Mouse (Mus musculus): Measurements from ENCODE around the gene Sec63.

The Sec63 gene

GRCm38 (mm10) chr10:42862806-42863205, 101.5 kb downstream of the Sec63 start:
- DNase-seq (ENCODE audit: low read depth, low spot score), result no peak

- DNase-seq (ENCODE audit: low read depth, low spot score), result peak; percentile 42
Measured at GRCm38 (mm10) chr10:42863621-42864391, 102.5 kb downstream of the Sec63 start.

GRCm38 (mm10) chr10:42864696-42865095, 103.4 kb downstream of the Sec63 start:
- DNase-seq (ENCODE audit: low read depth, low spot score), result peak; percentile 35

GRCm38 (mm10) chr10:42868416-42868815, 107.1 kb downstream of the Sec63 start:
- DNase-seq (ENCODE audit: low read depth, low spot score), result no peak

GRCm38 (mm10) chr10:42869467-42869866, 108.2 kb downstream of the Sec63 start:
- DNase-seq (ENCODE audit: low read depth, low spot score), result no peak

- peak; percentile 23 for DNase-seq (ENCODE audit: low read depth, low spot score)
Measured at GRCm38 (mm10) chr10:42872269-42873010, 111.1 kb downstream of the Sec63 start.

- DNase-seq (ENCODE audit: low read depth, low spot score), result no peak
Measured at GRCm38 (mm10) chr10:42873077-42873595, 111.8 kb downstream of the Sec63 start.

- no peak for DNase-seq (ENCODE audit: low read depth, low spot score)
Measured at GRCm38 (mm10) chr10:42876172-42876571, 114.9 kb downstream of the Sec63 start.

GRCm38 (mm10) chr10:42879269-42879681, 118.0 kb downstream of the Sec63 start:
- DNase-seq (ENCODE audit: low read depth, low spot score), result no peak

- DNase-seq (ENCODE audit: low read depth, low spot score), result no peak
Measured at GRCm38 (mm10) chr10:42879682-42880081, 118.4 kb downstream of the Sec63 start.
